Mouse (Mus musculus): ENCODE data around the gene Ceacam18. TPM values are rescaled to one million over a fixed set of nuclear protein-coding genes. Genes with fewer than 3 reads are reported as not detected.
A peak's percentile ranks its signal among the peaks of the same experiment; 100 is the strongest.
"Not testable (repeated sequence)": the region's sequence is repeated elsewhere in the genome, so short reads cannot be mapped to it uniquely, and the experiment has no call there.

Ceacam18 gene
- not detected in 2 replicates for total RNA-seq (2021)
- long read RNA-seq: 0 reads

GRCm38 (mm10) chr7:43634500-43634899, at the start of gene Ceacam18:
Ceacam18 (plus strand) TSS chr7:43634707.
- no peak for DNase-seq

GRCm38 (mm10) chr7:43584790-43585189, 49.7 kb upstream of the Ceacam18 start:
- DNase-seq: no peak

- DNase-seq: no peak
Measured at GRCm38 (mm10) chr7:43601884-43602283, 32.6 kb upstream of the Ceacam18 start.

GRCm38 (mm10) chr7:43606896-43607742, 27.4 kb upstream of the Ceacam18 start, which contains the start of gene Zfp819:
Zfp819 (plus strand) TSS chr7:43607169.
- DNase-seq: peak; percentile 69

GRCm38 (mm10) chr7:43607743-43608287, 26.7 kb upstream of the Ceacam18 start:
- DNase-seq: no peak

DNA sequence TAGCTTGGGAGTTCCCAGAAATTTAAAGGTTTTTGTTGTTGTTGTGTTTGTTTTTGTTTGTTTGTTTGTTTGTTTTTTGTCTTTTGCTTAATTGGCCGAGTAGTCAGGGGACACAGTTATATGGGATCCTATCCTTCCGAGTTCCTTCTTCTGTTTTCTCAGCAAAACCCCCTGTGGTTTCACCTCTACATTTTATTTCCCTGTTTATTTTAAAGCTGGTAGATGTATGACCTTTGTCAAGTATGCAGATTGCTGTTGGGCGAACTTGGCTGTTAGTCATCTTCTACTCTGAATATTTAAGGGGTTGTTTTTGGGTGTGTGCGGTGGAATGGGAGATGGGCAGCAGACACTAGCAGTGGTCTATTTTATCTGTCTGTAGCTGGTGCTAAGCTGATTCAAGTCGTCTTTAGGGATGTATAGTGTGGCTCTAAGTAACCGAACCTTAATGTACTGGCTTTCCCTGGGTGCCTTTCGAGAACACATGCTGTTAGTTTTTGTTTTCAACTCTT, 26.1 kb upstream of the Ceacam18 start:
- no peak for DNase-seq

GRCm38 (mm10) chr7:43613816-43614551, 20.5 kb upstream of the Ceacam18 start:
- no peak for DNase-seq

- DNase-seq: no peak
Measured at GRCm38 (mm10) chr7:43622927-43623326, 11.6 kb upstream of the Ceacam18 start.

DNA sequence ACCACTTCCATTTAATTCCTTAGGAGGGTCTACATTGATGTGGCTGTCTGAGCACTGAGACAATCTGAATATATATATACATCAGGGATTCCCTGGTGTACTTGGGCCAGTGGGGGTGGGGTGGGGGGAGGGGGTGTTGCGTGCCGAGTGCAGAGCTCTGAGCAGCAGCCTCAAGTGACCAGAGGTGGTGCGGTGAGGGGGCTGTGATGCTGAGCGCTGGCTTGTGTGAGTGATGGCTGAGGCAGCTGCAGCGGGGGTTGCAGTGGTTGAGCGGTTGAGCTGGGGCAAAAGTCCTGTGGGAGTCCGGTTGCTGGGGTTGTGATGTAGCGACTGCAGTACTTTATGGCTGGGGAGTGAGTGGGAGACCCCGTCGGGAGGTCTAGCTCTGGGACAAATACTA, 10.7 kb upstream of the Ceacam18 start:
- no peak for DNase-seq

DNA sequence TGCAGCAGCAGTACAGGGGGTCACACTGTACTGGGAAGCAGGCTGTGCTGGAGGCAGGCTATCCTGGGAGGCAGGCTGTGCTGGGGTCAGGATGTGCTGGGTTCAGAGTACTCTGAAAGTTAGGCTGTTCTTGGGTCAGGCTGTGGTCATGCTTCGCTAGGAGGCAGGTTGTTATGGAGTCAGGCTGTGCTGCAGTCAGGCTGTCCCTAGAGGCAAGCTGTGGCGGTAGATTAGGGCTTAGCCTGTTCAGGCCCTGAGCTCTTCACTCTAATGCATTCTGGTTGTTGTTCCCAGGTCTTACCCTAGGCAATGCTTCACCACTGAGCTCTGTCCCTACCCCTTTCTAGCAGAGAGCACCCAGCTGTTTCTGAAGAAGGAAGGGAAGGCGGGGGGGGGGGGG, 9.4 kb upstream of the Ceacam18 start:
- no peak for DNase-seq

DNA sequence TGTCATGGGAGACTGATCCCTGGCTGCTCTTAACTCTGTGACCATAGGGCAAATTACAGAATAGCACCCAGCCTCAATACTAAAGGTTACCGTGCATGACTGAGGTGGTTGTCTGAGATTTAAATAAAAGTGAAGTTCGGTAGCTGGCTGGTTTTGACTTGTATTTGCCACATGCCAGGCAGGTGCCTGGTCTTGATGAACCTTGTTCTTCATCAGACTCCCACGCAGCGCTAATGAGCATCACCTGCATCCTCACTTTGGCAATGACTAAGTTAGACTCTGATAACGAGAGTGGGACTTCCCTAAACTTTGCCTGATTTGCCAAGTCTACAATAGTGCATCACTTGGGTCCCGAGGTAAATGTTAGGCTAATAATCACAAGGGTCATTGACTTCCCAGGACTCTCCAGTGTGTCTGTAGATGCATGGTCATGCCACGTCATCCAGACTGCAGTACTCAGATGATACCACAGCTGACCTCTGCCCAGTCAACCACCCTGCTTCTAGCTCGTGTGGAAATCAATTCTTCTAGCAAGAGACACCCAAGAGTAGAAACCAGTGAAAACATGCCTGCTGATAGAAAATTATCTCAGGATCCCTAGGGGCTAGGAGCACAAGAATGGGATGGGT, 8.6 kb upstream of the Ceacam18 start:
- DNase-seq: no peak

DNA sequence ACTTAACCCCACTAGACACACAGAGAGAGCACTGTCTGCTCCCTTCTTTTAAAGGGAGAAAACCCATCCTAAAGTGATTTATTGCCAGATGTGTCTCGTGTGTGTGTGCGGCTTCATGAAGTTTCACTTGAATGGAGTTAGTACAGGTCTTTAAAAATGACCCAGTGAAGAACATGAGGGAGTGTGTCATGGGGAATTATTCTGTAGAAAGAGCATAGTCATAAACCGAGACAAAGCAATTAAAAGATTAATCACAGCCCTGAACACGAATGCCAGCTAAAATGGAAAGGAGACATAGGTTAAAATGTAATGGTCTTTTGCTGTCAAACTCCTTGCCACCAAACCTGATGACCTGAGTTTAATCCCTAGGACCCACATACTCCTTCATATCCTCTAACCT, 567 bp upstream of the Ceacam18 start:
- no peak for DNase-seq

DNA sequence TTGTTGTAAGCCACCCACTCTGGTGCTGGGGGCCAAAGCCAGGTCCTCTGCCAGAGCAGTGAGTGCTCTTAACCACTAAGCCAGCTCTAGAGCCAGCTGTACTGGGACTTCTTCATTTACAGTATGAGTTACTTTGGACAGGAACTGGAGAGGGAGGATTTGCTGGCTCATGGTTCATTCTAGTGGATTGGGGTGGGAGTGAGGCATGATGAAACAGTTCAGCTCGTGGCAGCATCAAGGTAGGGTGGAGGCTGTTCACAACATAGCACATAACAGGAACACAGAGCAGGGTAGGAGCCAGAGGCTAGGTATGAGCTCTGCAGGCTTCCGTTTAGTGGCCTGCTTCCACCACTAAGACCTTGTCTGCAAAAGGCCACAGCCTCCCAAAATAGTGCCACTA, 1.7 kb downstream of the Ceacam18 start:
- DNase-seq: no peak

DNA sequence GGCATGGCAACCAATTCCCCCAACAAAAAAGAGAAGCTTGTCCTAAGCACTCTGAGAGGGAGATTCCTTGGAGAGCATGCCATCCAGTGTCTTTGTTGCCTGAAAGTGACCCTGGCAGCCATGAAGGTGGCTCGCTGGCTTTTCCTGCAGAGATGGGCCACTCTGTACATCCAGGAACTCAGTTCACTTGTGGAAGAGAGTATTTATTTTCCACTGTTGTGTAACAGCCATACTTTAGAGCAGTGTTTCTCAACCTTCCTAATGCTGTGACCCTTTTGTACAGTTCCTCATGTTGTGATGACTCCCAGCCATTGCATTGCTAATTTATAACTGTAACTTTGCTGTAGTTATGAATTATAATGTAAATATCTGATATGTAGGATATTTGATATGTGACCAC, 2.6 kb downstream of the Ceacam18 start:
- no peak for DNase-seq

GRCm38 (mm10) chr7:43642587-43642986, 8.1 kb downstream of the Ceacam18 start:
- DNase-seq: peak; percentile 34

DNA sequence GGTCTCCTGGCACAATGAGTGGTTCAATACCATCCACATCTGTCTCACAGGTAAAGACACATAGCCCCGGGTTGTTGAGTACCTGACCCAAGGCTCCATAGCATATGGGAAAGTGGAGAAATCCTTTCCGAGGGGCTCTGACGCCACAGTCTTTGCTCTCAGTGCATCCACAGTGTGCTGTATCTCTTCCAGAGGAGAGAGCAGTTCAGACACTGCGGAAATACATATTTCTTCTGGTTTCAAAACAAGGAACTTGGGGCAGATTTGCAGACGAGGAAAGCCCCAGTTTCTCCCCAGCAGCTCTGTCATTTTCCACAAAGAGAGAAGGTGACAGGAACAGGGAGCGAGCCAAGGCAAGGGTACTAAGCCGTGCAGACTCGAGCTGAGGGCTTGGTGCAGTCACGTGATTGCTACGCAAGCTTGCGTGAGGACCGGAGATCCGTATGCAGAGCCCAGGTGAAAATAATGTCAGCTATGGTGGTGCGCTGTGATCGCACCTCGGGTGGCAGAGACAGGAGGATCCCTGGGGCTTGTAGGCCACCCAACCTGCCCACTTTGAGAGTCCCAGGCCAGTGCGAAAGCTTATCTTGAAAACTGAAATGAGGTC, 8.6 kb downstream of the Ceacam18 start:
- DNase-seq: no peak

- DNase-seq: no peak
Measured at GRCm38 (mm10) chr7:43652683-43653082, 18.2 kb downstream of the Ceacam18 start.

GRCm38 (mm10) chr7:43654519-43654918, 20.0 kb downstream of the Ceacam18 start:
- no peak for DNase-seq

DNA sequence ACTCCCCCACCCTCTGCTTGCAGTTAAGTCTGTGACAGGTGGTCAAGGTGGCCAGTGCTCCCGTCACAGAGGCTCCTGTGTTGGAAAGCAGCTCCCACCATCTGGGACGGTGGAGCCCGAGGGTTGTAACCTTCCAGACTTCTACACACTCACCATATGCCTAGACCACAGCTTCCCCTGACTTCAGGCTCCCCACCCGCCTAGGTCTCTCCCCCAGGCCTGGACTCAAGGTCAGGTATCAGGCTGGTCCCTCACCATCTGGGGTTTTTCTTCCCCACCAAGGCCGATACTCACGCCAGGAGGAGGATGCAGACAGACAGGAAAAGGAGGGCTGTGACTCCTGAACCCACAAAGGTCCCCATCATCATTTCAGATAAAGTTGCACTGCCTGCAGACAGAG, 21.7 kb downstream of the Ceacam18 start:
- DNase-seq: no peak

DNA sequence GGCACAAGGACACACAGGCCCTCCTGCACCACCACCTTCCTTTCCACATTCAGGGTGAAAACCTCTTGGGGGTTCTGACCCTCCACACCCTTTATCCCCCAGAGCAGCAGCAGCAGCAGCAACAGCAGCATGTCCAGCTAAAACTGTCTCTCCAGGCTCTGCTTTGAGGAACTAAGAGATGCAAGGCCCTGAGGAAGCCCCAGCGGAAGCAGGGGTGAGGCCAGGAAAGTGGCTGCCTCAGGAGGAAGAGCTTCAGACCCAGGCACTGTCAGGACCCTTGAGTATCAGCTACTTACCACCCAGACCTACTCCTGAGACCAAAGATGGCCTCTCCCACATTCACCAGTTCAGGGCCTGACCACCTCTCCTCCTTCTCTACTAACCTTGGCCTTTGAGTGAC, 25.5 kb downstream of the Ceacam18 start, which contains the start of gene Siglece:
Gene Siglece (minus strand): TSS at position 160 of the 400 bp plus-strand sequence.
- DNase-seq: no peak

DNA sequence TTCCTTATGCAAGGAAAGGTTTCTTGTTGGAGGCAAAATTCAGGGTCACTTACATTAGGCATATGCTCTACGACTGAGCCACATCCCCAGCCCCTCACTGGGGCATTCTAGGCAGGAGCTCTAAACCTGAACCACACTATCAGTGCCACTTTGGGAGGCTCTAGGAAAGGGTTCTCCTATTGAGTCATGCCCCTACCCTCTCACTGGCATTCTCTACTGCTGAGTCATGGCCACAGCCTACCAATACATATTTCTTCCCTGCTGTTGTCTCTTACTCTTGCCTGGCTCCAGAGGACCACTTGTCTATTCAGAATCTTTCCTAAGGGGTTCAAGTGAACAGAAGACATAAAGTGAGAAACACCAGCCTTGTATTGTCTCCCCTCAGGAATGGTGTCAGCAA, 28.3 kb downstream of the Ceacam18 start:
- peak; percentile 25 for DNase-seq

GRCm38 (mm10) chr7:43667221-43667620, 32.7 kb downstream of the Ceacam18 start:
- DNase-seq: not testable (repeated sequence)
